Mouse (Mus musculus): Measurements from ENCODE around the gene Lrmda. TPM values are rescaled to one million over a fixed set of nuclear protein-coding genes. Genes with fewer than 3 reads are reported as not detected.
A peak's percentile ranks its signal among the peaks of the same experiment; 100 is the strongest.

Gene Lrmda
- polyA plus RNA-seq, 1 experiment from 2014 or later = 0.57 TPM

GRCm38 (mm10) chr14:22598638-22599037, 579.1 kb downstream of the Lrmda start:
- H3K9me3 ChIP-seq = no peaks in the 10 kb centered on the region
- no peak overlapping the region for H3K9ac ChIP-seq
- H3K4me1 ChIP-seq = peaks cover 7% of the 10 kb centered on the region; the same call in 1 of the 2 replicates
- 86% methylated on average over 5 of the region's 5 CpGs for WGBS
- H3K36me3 ChIP-seq = no peaks in the 10 kb centered on the region
- H3K4me2 ChIP-seq = no peak overlapping the region
- H3K27ac ChIP-seq = no peak overlapping the region
- no peaks in the 10 kb centered on the region for H3K27me3 ChIP-seq (replicated peaks)
- no peak for ATAC-seq (ENCODE audit: insufficient read depth, low FRiP score, low read depth)
- H3K4me3 ChIP-seq (replicated peaks) = no peak overlapping the region

GRCm38 (mm10) chr14:22600166-22600565, 580.7 kb downstream of the Lrmda start:
- Histone ChIP-seq H3K9ac (no peak overlapping the region), H3K4me1 (peaks cover 7% of the 10 kb centered on the region; the same call in 1 of the 2 replicates), H3K4me2 (no peak overlapping the region), H3K4me3 (replicated peaks) (no peak overlapping the region), H3K36me3 (no peaks in the 10 kb centered on the region), H3K9me3 (no peaks in the 10 kb centered on the region), H3K27ac (no peak overlapping the region), H3K27me3 (replicated peaks) (no peaks in the 10 kb centered on the region)
- no peak for ATAC-seq (ENCODE audit: insufficient read depth, low FRiP score, low read depth)
- 45% methylated on average over 3 of the region's 3 CpGs for WGBS

- Histone ChIP-seq H3K4me3 (replicated peaks) (no peak overlapping the region), H3K9ac (no peak overlapping the region), H3K9me3 (no peaks in the 10 kb centered on the region), H3K36me3 (no peaks in the 10 kb centered on the region), H3K27ac (no peak overlapping the region), H3K4me1 (peaks cover 5% of the 10 kb centered on the region; the same call in 1 of the 2 replicates), H3K27me3 (replicated peaks) (no peaks in the 10 kb centered on the region), H3K4me2 (no peak overlapping the region)
- 79% methylated on average over 2 of the region's 2 CpGs for WGBS
- no peak for ATAC-seq (ENCODE audit: insufficient read depth, low FRiP score, low read depth)
These were observed 582.8 kb downstream of the Lrmda start for GRCm38 (mm10) chr14:22602308-22602707.

DNA sequence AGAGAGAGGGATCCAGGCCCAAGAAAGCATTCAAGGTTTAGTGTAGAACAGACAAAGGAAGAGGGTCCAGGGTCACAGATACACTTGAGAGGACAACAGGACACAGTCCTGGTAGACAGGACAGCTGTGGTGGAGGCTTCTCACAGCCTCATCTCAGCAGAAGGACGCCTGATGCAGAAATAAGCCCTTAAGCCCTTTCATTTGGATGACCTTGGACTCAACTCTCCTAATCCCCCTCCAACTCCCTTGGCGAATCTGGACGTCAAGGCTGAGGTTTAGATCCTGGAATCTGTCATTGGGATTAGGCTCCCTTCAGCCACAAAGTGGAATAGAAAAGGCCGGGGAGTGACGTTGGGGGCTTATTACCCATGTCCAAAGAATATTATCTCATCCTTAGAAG, 589.1 kb downstream of the Lrmda start:
- Histone ChIP-seq H3K4me2 (no peak overlapping the region), H3K4me1 (peaks cover 5% of the 10 kb centered on the region; the same call in 1 of the 2 replicates), H3K27me3 (replicated peaks) (no peaks in the 10 kb centered on the region), H3K9me3 (no peaks in the 10 kb centered on the region), H3K36me3 (no peaks in the 10 kb centered on the region), H3K4me3 (replicated peaks) (no peak overlapping the region), H3K27ac (peak overlapping the region; percentile 54; the same call in 1 of the 2 replicates), H3K9ac (no peak overlapping the region)
- no peak for ATAC-seq (ENCODE audit: insufficient read depth, low FRiP score, low read depth)
- 51% methylated on average over 5 of the region's 5 CpGs for WGBS

DNA sequence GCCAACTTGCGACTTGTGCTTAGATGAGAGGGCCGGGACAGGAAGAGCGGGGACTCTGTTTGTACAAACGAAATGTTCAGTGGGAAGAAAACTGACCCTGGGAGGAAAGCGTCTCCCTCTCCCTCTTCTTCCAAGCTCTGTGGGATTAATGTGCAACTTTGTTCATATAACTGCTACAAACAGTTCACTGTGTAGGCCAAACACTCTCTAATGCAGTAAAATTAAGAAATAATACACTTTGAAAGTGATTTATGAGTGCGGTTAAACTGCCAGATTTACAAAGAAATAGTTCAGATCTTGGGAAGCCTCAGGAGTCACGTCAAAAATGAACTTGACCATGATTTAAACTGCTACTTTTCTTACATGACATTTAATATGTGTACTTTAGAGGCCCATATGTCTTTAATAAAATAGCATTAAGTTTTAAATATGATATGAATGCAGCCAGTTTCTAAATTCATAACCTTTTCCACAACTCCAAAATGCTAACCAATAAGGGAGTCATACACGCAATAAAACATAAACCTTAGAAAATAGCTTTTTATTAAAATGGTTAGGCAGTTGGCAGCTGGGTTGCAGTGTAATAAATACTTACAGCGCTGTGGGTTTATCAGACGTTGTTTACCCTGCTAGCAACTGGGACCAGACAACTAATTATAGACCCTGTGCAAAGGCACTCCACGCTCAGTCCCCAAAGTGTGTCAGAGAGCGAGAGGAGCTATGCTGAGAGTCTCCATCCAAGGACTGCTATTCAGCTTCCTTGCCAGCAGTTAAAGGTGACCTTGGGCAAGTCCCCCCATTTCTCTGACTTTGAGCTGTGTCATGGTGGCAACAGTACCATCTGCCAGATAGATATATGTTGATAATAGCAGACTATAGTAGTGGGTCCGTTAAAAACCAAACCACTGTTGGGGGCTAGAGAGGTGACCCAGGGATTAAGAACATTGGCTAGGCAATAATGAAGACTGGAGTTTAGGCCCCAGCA, 590.0 kb downstream of the Lrmda start:
- H3K9ac ChIP-seq = no peak overlapping the region
- H3K27me3 ChIP-seq (replicated peaks) = no peaks in the 10 kb centered on the region
- peak overlapping the region; percentile 2; the same call in 1 of the 2 replicates for H3K27ac ChIP-seq
- H3K4me2 ChIP-seq = no peak overlapping the region
- H3K4me1 ChIP-seq = peaks cover 5% of the 10 kb centered on the region; the same call in 1 of the 2 replicates
- 0 out of 2 replicates have a peak, but pooled peaks have one; percentile 18 for ATAC-seq (ENCODE audit: insufficient read depth, low FRiP score, low read depth)
- no peaks in the 10 kb centered on the region for H3K36me3 ChIP-seq
- 40% methylated on average over 13 of the region's 13 CpGs for WGBS
- no peaks in the 10 kb centered on the region for H3K9me3 ChIP-seq
- no peak overlapping the region for H3K4me3 ChIP-seq (replicated peaks)

DNA sequence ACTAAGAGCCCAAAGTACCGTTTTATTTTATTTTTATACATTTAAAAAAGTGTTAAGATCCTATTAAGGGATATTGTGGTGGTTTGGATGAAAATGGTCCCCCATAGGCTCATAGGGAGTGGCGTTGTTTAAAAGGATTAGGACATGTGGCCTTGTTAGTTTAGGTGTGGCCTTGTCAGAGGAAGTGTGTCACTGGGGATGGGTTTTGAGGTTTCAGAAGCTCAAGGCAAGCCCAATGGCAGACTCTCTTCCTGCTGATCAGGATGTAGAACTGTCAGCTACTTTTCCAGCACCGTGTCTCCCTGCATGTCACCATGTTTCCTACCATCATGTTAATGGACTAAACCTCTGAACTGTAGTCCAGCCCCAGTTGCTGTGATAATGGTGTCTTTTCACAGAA, 591.5 kb downstream of the Lrmda start:
- Histone ChIP-seq H3K4me3 (replicated peaks) (no peak overlapping the region), H3K27me3 (replicated peaks) (no peaks in the 10 kb centered on the region), H3K9me3 (no peaks in the 10 kb centered on the region), H3K9ac (no peak overlapping the region), H3K27ac (no peak overlapping the region), H3K4me2 (no peak overlapping the region), H3K36me3 (no peaks in the 10 kb centered on the region), H3K4me1 (peaks cover 5% of the 10 kb centered on the region; the same call in 1 of the 2 replicates)
- no peak for ATAC-seq (ENCODE audit: insufficient read depth, low FRiP score, low read depth)
- WGBS = 84% methylated on average over 3 of the region's 3 CpGs

DNA sequence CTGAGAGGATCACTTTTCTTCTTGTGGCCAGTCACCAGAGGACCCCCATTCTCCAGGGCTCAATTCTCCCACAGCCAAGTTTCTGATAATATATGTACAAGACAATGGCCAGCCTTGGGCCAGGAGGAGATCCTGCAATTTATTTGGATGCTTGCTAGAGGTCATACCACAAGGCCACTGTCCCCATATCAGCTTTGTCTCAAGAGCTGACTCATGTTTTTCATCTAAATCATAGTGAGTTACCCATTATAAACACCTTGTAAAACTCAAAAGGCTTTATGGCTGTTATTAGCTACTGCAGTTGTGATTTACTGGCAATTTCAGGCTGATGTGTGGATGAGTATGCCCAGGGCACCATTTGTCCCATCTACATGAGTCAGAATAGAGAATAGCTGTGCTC, 600.7 kb downstream of the Lrmda start:
- no peak for ATAC-seq (ENCODE audit: insufficient read depth, low FRiP score, low read depth)
- H3K4me1 ChIP-seq = no peaks in the 10 kb centered on the region
- no peaks in the 10 kb centered on the region for H3K9me3 ChIP-seq
- H3K36me3 ChIP-seq = no peaks in the 10 kb centered on the region
- no peak overlapping the region for H3K27ac ChIP-seq
- no peaks in the 10 kb centered on the region for H3K27me3 ChIP-seq (replicated peaks)
- no peak overlapping the region for H3K9ac ChIP-seq
- H3K4me2 ChIP-seq = no peak overlapping the region
- no peak overlapping the region for H3K4me3 ChIP-seq (replicated peaks)

- Histone ChIP-seq H3K4me1 (no peaks in the 10 kb centered on the region), H3K4me2 (no peak overlapping the region), H3K36me3 (no peaks in the 10 kb centered on the region), H3K9me3 (no peaks in the 10 kb centered on the region), H3K27me3 (replicated peaks) (no peaks in the 10 kb centered on the region), H3K4me3 (replicated peaks) (no peak overlapping the region), H3K9ac (no peak overlapping the region), H3K27ac (no peak overlapping the region)
- 93% methylated on average over 3 of the region's 3 CpGs for WGBS
- no peak for ATAC-seq (ENCODE audit: insufficient read depth, low FRiP score, low read depth)
These were observed 602.4 kb downstream of the Lrmda start for GRCm38 (mm10) chr14:22621941-22622340.

GRCm38 (mm10) chr14:22627105-22627829, 607.8 kb downstream of the Lrmda start:
- no peaks in the 10 kb centered on the region for H3K27me3 ChIP-seq (replicated peaks)
- no peaks in the 10 kb centered on the region for H3K9me3 ChIP-seq
- ATAC-seq (ENCODE audit: insufficient read depth, low FRiP score, low read depth) = no peak; the same call in 1 of the 2 replicates
- no peak overlapping the region for H3K4me3 ChIP-seq (replicated peaks)
- H3K27ac ChIP-seq = no peak overlapping the region
- WGBS = 39% methylated on average over 8 of the region's 8 CpGs
- no peaks in the 10 kb centered on the region for H3K4me1 ChIP-seq
- no peak overlapping the region for H3K9ac ChIP-seq
- no peaks in the 10 kb centered on the region for H3K36me3 ChIP-seq
- H3K4me2 ChIP-seq = no peak overlapping the region

DNA sequence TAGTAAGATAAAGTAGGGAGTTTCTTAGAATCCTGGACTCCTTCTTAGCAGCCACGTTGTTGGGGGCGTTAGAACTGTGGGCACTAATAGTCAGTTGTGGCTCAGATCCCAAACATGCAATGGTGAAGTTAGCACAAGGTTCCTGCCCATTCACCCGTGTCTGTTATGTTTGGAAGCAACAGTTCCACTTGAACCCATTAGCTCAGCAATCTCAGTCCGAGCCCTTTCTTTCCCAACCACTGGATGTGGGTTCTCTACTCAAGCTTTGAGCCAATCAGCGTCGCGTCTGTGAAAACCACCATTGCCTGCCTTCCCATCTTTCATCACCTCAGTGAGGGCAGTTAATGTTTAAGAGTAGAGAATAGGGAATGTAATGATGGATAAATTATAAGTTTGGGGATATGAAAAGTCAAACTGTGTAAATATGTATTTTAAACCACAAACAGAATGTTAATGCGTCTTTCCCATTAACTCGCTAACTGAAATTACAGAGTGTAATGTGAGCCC, 610.9 kb downstream of the Lrmda start:
- H3K4me2 ChIP-seq = no peak overlapping the region
- H3K9ac ChIP-seq = no peak overlapping the region
- ATAC-seq (ENCODE audit: insufficient read depth, low FRiP score, low read depth) = no peak
- no peaks in the 10 kb centered on the region for H3K9me3 ChIP-seq
- no peaks in the 10 kb centered on the region for H3K36me3 ChIP-seq
- WGBS = 81% methylated on average over 9 of the region's 9 CpGs
- no peak overlapping the region for H3K27ac ChIP-seq
- H3K4me1 ChIP-seq = no peaks in the 10 kb centered on the region
- H3K27me3 ChIP-seq (replicated peaks) = no peaks in the 10 kb centered on the region
- no peak overlapping the region for H3K4me3 ChIP-seq (replicated peaks)

- no peak overlapping the region for H3K4me2 ChIP-seq
- H3K27ac ChIP-seq = no peak overlapping the region
- H3K9ac ChIP-seq = no peak overlapping the region
- ATAC-seq (ENCODE audit: insufficient read depth, low FRiP score, low read depth) = no peak
- no peaks in the 10 kb centered on the region for H3K27me3 ChIP-seq (replicated peaks)
- no peaks in the 10 kb centered on the region for H3K36me3 ChIP-seq
- H3K9me3 ChIP-seq = no peaks in the 10 kb centered on the region
- no peak overlapping the region for H3K4me3 ChIP-seq (replicated peaks)
- no peaks in the 10 kb centered on the region for H3K4me1 ChIP-seq
- WGBS = 72% methylated on average over 1 of the region's 1 CpGs
These were observed 614.1 kb downstream of the Lrmda start for GRCm38 (mm10) chr14:22633612-22634011.

DNA sequence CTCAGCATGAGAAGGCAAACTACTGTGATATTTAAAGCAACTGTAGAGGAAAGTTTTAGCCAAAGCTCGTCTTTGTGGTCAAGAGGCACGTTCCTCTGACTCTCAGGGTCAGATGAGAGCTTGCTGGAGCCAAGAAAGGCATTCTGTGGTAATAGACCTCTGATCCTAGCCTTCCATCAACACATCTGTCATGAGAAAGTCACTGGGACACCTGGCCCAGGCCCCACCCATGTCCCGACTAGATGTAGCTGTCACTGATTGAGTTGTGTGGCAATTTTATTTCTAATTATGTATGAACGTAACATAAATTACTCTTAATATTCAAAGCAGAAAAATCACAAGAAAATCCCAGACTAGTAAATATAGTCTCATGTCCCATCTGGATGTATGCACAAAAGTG, 624.0 kb downstream of the Lrmda start:
- H3K4me1 ChIP-seq = peaks cover 9% of the 10 kb centered on the region

More for the DNA sequence above, 624.0 kb downstream of the Lrmda start:
- no peak overlapping the region for H3K27ac ChIP-seq
- WGBS = 70% methylated on average over 4 of the region's 4 CpGs
- H3K4me2 ChIP-seq = no peak overlapping the region
- H3K36me3 ChIP-seq = no peaks in the 10 kb centered on the region
- H3K9me3 ChIP-seq = no peaks in the 10 kb centered on the region
- no peak overlapping the region for H3K4me3 ChIP-seq (replicated peaks)
- no peak for ATAC-seq (ENCODE audit: insufficient read depth, low FRiP score, low read depth)
- no peak overlapping the region for H3K9ac ChIP-seq
- H3K27me3 ChIP-seq (replicated peaks) = no peaks in the 10 kb centered on the region

Measured in stomach, embryonic 15.5 days (tissue).